Mouse (Mus musculus) WW6 (cell line): ENCODE results near the gene Ralgps2.

Experiments
- DNase-seq: peaks from one replicate; pipeline ENCODE4 v3.0.0-alpha.2; 2013; ENCODE audit warnings: low read depth, low spot score

Ralgps2 gene

DNA sequence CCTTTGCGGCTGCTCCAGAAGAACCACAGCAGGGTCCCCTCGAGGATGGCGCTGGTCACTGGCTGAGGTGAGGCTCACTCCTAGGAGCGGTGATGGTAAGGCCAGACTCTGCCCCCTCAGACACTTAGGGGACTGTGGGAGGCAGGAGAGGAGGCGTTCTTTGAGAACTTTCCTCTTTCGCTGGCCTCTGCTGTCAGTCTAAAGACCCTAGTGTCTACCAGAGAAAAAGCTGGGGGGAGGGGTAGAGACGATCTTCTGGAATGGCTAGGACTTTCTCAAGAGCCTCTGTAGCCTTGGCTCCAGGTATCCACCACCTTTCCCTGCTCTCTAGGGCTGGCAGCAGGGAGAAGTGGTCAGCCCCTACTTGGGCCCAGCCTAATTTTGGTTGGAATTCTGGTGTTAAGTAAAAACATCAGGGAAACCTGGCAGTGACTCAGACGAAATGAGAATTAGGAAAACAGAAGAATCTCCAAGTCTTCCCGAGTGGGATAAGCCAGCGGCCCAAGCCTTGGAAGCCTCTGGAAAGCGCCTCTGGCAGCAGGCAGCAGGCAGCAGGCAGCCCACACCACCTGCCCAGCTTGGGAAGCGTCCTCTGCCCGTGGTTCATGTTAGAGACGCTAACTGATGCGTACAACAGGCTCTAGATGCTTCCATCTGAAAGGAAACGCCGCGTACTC, 169.7 kb downstream of the Ralgps2 start:
- DNase-seq: no peak

DNA sequence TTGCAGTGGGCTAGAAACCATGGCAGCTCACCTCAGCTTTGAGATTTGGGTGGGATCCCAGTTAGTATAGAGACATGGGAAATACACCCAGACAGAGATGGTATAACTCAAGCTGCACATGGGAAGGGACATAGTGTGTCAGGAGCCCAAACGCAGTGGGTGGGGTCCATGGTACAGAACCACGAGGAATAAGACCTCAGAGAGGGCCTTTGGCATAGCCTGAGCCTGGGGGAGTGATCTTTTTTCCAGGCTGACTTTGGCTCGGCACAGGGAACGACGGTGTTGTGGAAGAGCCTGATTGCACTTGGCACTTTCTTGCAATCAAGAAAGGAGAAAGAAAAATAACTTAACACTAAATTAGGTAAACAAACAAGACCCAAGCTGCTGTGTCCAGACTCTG, 170.3 kb downstream of the Ralgps2 start:
- no peak for DNase-seq

DNA sequence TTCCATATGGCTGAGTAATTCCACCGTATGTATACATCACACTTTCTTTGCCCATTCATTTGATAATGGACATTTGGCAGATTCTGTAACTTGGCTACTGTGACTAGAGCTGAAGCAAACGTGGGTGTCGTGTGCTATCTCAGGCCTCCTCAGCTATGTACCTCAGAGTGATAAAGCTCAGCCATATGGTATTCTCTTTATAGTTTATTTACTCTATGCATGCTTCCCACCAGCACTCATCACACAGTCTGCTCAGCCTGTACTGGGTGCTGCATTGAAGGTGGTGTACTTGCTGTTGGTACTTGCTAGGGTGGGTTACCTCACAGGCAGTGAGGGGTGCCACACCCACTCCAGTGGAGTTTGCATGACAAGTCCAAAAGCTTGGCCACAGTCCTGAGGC, 174.1 kb downstream of the Ralgps2 start:
- DNase-seq: no peak

DNA sequence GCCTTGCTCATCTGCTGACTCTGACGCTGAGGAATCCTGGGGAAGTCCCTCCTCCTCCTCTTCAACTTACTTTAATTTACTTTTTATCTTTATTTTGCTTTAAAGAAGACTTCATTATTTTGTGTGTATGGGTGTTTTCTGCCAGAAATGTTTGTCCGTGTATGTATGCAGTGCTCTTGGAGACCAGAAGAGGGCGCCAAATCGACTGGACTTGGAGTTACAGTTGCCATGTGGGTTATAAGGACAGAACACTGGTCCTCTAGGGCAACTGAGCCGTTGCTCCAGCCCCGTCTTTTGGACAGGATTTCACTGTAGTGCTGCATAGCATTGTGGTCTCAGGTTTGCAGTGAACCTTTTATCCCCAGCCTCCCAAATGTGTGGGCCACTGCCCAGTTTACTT, 174.8 kb downstream of the Ralgps2 start:
- DNase-seq: no peak

DNA sequence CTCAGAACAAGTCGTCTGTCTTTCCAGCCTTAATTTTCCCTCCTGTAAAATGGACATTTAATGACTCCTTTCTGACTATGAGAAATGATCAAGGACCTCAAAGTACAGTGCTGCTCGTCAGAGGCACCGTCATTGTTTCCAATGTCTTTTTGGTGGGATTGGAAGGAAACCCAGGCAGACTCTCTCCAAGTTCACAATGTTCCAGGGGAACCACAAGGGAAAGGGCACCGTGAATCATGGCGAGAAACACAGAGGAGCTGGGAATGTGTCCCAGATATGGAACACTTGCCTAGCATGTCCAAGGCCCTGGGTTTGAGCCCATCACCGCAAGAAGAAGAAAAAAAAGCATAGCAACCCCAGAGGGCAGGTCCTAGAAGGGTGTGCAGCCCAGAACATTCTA, 176.1 kb downstream of the Ralgps2 start:
- DNase-seq: no peak

- no peak for DNase-seq
These were observed 178.0 kb downstream of the Ralgps2 start for GRCm38 (mm10) chr1:156761430-156761801.

- no peak for DNase-seq
These were observed 178.6 kb downstream of the Ralgps2 start for GRCm38 (mm10) chr1:156760549-156761429.

- DNase-seq: no peak
These were observed 181.1 kb downstream of the Ralgps2 start for GRCm38 (mm10) chr1:156758326-156758725.

GRCm38 (mm10) chr1:156754608-156755413, 184.6 kb downstream of the Ralgps2 start:
- DNase-seq: no peak
